Mouse (Mus musculus) spleen, postnatal 0 days (tissue): ENCODE data around the gene Gm49354. TPM values are rescaled to one million over a fixed set of nuclear protein-coding genes. Genes with fewer than 3 reads are reported as not detected.

Experiments used
- polyA plus RNA-seq: library from polyadenylated mRNA; unstranded; fragments of >200 nt; fragmentation: Nextera tagmentation; extraction: Ambion mirVana; gene quantifications from 2 replicates; pipeline ENCODE4 v1.2.1, GENCODE M21; 2015

Gm49354 gene
- polyA plus RNA-seq: not detected in 2 replicates

DNA sequence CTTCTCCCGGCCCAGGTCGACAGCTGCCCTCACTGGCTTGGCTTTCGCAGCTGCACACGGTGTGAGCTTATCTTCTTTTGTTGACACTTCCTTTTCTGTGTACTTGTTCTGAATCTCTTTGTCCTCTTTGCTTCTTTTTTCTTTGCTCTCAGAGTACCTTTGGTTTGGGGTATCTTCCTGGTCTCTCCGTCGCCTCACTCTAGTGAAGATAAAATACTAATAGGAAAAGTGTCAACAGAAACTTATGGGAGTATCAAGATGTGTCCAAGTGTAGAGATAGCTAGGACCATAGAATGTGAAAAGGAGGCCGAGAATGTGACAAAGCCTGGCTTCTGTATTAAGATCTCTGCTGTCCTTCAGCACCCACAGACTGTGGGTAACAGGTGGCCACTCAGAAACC, at the start of gene Gm49354:
Gene Gm49354 (minus strand): TSS at position 101 of the 400 bp plus-strand sequence.

DNA sequence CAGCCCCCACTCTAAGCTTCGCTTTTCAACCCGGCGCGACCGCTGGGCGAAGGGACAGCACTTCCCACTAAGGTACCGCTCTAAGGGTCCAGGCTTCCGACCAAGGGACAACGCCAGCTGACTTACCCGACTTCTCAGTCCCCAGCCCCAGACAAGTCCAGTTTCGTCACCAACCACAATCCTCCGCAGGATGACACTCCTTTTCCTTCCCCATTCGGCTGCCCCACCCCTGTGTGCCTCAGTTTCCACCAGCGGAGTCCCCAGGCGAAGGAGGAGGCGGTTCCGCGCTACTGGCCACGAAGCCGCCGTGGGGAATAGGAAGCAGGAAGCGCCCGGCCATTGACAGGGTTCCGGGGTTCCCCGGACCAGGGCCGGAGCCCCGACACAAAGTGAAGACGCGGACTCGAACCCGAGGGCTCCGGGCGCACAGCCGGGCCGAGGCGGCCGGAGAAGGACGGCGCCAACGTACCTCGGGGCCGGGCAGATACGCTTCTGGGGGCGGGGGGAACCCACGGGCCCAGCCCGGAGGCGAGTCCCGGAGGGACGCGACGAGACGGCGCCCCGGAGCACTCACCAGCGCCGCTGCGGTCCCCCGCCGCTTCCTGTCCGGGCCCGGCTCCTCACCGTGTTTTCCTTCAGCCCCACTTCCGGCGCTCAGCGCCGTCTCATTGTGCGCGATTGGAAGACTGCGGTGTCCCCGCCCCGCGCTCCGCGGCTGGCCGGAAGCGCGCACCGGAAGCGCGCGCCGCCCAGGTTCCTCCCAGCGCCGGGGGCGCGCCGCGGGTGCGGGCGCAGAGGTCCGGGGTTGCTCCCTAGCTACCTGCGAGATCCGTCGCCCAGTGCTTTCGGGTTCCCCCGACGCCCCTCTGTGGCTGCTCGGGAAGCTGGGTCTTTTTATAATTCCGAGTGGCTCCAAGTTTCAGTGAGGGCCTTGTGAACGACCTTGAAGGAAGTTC, 40.7 kb upstream of the Gm49354 start, which contains the start of gene Tut7:
Gene Tut7 (minus strand): TSS at position 641 of the 956 bp plus-strand sequence.

DNA sequence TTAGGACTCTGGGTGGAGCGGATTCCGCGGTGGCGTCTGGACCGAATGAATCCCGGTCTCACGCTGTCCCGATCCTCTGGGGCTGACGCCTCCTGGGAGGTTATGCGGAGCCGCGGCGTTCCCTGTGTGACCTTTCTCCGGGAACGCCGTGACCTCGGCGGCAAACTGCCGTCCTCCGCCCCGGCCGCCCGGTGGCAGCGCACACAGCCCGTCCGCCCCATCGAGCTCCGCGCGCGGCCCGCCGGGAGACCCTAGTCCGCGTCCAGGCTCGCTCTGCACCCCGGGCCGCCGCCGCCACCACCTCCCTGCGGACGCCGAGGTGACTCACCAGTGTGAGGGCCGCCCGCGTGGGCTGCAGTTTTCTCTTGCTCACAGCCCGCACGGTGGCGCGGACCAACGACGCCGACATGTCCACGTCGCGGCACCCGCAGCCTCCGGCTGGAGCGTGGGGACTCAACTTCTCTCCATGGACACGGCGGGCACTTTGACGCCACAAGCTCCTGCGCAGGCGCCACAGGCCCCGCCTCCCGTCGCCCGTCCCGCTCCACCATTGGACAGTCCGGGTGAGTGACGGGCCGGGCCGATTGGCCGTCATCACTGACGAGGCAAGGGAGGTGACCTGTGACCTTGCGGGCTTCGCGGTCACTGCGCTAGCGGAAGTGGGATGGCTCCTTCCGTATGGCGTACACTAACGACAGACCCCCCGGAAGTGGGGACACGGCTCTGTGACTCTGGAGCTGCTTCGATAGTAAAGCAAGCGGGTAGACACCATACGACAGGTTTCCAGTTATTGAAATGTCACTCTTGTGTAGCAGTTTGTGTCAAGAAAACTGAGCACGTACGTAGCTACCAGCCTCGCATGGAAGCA, 12.5 kb downstream of the Gm49354 start, which contains the start of gene Isca1:
Gene Isca1 (minus strand): TSS at position 515 of the 868 bp plus-strand sequence.

DNA sequence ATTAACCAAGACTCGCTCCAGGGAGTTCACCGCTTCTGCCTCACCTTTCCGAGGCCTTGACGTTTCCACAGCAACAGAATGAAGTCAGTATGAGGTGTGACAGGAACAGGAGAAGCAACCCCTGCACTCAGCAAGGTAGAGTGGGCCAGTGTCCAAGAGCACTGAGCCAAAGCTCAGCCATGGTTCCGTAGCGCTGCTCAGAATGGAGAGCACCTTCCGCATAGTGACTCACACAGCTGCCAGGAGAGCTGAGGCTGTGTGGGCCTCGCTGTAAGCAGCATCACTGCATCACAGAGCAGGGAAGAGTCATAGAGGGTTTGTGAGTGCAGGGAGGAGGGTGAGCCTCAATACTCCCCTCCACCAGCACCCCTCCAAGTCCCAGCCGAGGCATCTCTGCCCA, 35.3 kb downstream of the Gm49354 start, which contains the start of gene 1700014D04Rik:
Gene 1700014D04Rik (minus strand): TSS at position 42 of the 400 bp plus-strand sequence.

DNA sequence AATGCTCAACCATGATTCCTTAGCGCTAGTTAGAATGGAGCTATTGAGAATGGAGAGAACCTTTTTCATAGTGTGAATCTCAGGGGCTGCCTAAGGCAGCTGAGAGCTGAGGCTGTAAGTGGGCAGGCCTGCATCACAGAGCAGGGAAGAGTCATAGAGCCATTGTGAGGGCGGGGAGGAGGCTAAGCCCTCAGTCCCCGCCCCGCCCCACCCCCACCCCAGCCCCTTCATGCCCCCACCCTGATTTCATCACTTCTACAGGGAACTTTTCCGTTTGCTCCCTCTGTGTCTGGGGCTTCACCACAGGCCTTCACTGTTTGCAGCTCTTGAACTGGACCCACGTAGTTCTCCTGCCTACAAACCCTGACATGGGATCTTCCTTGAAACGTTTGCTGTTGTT, 50.4 kb downstream of the Gm49354 start, which contains the start of gene Spata31d1d:
Gene Spata31d1d (minus strand): TSS at position 101 of the 400 bp plus-strand sequence.

DNA sequence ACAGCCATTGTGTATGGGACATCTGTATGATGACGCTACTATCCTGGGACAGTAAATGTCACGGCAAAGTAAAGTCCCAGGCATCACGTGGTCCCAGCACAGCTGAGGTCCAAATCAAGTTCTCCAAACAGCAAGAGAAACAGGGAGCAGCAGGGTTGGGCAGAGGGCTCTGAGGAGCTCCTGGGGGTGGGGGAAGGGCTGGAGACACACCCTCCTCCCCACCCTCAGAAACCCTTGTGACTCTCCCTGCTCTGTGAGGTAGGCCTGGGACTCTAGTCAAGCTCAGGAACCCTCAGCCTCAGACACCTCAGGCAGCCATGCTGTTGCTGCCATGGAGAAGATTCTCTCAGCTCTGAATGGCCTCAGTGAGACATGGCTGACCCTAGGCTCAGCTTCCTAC, 70.1 kb downstream of the Gm49354 start, which contains the start of gene Spata31d1b:
Gene Spata31d1b (plus strand): TSS at position 301 of the 400 bp plus-strand sequence.

DNA sequence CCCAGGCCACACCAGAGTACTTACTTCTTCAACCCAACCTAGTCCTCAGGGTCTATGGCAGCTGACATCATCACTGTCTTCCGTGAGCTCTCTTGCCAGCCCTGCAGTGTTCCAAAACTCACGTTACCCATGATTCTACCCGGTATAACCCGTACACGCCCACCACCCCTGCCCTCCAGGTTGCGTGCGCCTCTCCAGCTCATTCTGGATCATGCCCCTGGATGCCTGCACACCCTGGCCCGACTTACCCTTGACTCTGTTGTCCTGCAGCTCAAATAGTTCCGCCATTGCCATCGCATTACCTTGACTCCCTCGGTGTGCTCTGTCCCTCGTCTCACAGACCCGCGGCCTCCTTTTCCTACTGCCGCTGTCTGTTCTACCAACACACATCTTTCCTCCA, 71.8 kb downstream of the Gm49354 start, which contains the start of gene Spata31d1a:
Gene Spata31d1a (minus strand): TSS at position 101 of the 400 bp plus-strand sequence.

Other genes starting within 250 kb of the Gm49354 start
- gene Agtpbp1, start 197.0 kb downstream of the Gm49354 start, polyA plus RNA-seq: 10.7 and 11.0 TPM in 2 replicates
- gene Naa35, start 197.0 kb downstream of the Gm49354 start, polyA plus RNA-seq: 41.2 and 43.0 TPM in 2 replicates
- gene Golm1, start 106.4 kb downstream of the Gm49354 start, polyA plus RNA-seq: 28.3 and 32.3 TPM in 2 replicates
- 0.04 TPM in 1 of 2 replicates, not detected in the other for gene 4921517D22Rik, start 88.1 kb downstream of the Gm49354 start, polyA plus RNA-seq
- gene Spata31d1a, start 71.9 kb downstream of the Gm49354 start, polyA plus RNA-seq: 0.87 and 1.1 TPM in 2 replicates
- not detected in 2 replicates for gene Spata31d1b, start 70.0 kb downstream of the Gm49354 start, polyA plus RNA-seq
- not detected in 2 replicates for gene Spata31d1d, start 50.5 kb downstream of the Gm49354 start, polyA plus RNA-seq
- not detected in 2 replicates for gene 1700014D04Rik, start 35.5 kb downstream of the Gm49354 start, polyA plus RNA-seq
- 221 and 249 TPM in 2 replicates for gene Isca1, start 12.4 kb downstream of the Gm49354 start, polyA plus RNA-seq
- 81.7 and 84.4 TPM in 2 replicates for gene Tut7, start 40.9 kb upstream of the Gm49354 start, polyA plus RNA-seq